Mouse (Mus musculus) megakaryocyte, embryonic 14.5 days (primary cell): ENCODE measurements around the gene Mpp2.

Source experiments
- FLI1 ChIP-seq: IDR thresholded peaks from 2 replicates; pipeline ENCODE4 v1.6.1; 2012; ENCODE audit warnings: low read length, inconsistent platforms, mixed read lengths
- GATA1 ChIP-seq: IDR thresholded peaks from 3 replicates; pipeline ENCODE4 v1.6.1; 2012; ENCODE audit warnings: mixed read lengths, low read length, inconsistent platforms, borderline replicate concordance

- TF ChIP-seq GATA1 (no peak), FLI1 (no peak)
These were observed 48.2 kb downstream of the Mpp2 start for GRCm38 (mm10) chr11:102040138-102040524.
